Mouse (Mus musculus) C2C12 (cell line): ENCODE data around the gene Adra2c. TPM values are rescaled to one million over a fixed set of nuclear protein-coding genes. Genes with fewer than 3 reads are reported as not detected.

Source experiments
- H3K27me3 ChIP-seq: one replicate; pipeline ENCODE4 v1.6.1; 2011; ENCODE audit not compliant: control insufficient read depth, insufficient read depth, insufficient read length
- H3K36me3 ChIP-seq: one replicate; pipeline ENCODE4 v1.6.1; 2011; ENCODE audit not compliant: control insufficient read depth, insufficient read depth
- H3K4me3 ChIP-seq: one replicate; pipeline ENCODE4 v1.5.1; 2011; ENCODE audit warnings: mild to moderate bottlenecking, control low read depth; ENCODE audit not compliant: poor library complexity, insufficient read depth, severe bottlenecking
- H3K79me2 ChIP-seq: one replicate; pipeline ENCODE4 v1.6.1; 2011; ENCODE audit not compliant: control insufficient read depth, insufficient read depth
- H3K79me3 ChIP-seq: one replicate; pipeline ENCODE4 v1.6.1; 2011; ENCODE audit warnings: low read depth, control low read depth
- H3ac ChIP-seq: one replicate; pipeline ENCODE3; 2011; ENCODE audit warnings: low read depth; ENCODE audit not compliant: control insufficient read depth, insufficient read length
- CEBPB ChIP-seq: IDR thresholded peaks from one replicate; pipeline ENCODE4 v1.6.1; 2011; ENCODE audit warnings: low read depth, mild to moderate bottlenecking, control low read depth, moderate library complexity
- CTCF ChIP-seq: IDR thresholded peaks from one replicate; pipeline ENCODE4 v1.5.1; 2011; ENCODE audit not compliant: control insufficient read depth, insufficient read depth, insufficient read length
- FOSL1 ChIP-seq: IDR thresholded peaks from one replicate; pipeline ENCODE4 v1.8.0; 2011; ENCODE audit warnings: mild to moderate bottlenecking, low read length; ENCODE audit not compliant: poor library complexity, insufficient read depth, severe bottlenecking
- MAX ChIP-seq: IDR thresholded peaks from one replicate; pipeline ENCODE4 v1.6.1; 2011; ENCODE audit warnings: mild to moderate bottlenecking, control low read depth
- MYOD1 ChIP-seq: IDR thresholded peaks from one replicate; pipeline ENCODE4 v1.6.1; 2011; ENCODE audit warnings: low read depth; ENCODE audit not compliant: control insufficient read depth, insufficient read length
- MYOG ChIP-seq: IDR thresholded peaks from one replicate; pipeline ENCODE4 v1.6.1; 2011; ENCODE audit not compliant: control insufficient read depth, insufficient read length; ENCODE audit errors: extremely low read depth
- USF1 ChIP-seq: IDR thresholded peaks from one replicate; pipeline ENCODE4 v1.6.1; 2011; ENCODE audit warnings: low read depth, mild to moderate bottlenecking, control low read depth, moderate library complexity
- polyA plus RNA-seq: library from polyadenylated mRNA; unstranded; fragments of >200 nt; fragmentation: generic; extraction: Trizol; gene quantifications from one replicate; pipeline ENCODE4 v1.2.1, GENCODE M21; 2012; ENCODE audit warnings: missing spikeins

Adra2c gene
- polyA plus RNA-seq, 1 experiment, result not detected

- no peak overlapping the region for H3ac ChIP-seq
- peaks cover 58% of the 10 kb centered on the region for H3K27me3 ChIP-seq
- TF ChIP-seq MAX, result no peak
- no peak for TF ChIP-seq USF1
- no peak for TF ChIP-seq MYOG
- TF ChIP-seq FOSL1, result no peak
- no peak for TF ChIP-seq CTCF
- TF ChIP-seq CEBPB, result no peak
- no peak for TF ChIP-seq MYOD1
- H3K79me2 ChIP-seq, result no peaks in the 10 kb centered on the region
- no peak overlapping the region for H3K4me3 ChIP-seq
- H3K36me3 ChIP-seq, result no peaks in the 10 kb centered on the region
- H3K79me3 ChIP-seq, result no peaks in the 10 kb centered on the region
These were observed 35.2 kb downstream of the Adra2c start for GRCm38 (mm10) chr5:35313231-35313821.

DNA sequence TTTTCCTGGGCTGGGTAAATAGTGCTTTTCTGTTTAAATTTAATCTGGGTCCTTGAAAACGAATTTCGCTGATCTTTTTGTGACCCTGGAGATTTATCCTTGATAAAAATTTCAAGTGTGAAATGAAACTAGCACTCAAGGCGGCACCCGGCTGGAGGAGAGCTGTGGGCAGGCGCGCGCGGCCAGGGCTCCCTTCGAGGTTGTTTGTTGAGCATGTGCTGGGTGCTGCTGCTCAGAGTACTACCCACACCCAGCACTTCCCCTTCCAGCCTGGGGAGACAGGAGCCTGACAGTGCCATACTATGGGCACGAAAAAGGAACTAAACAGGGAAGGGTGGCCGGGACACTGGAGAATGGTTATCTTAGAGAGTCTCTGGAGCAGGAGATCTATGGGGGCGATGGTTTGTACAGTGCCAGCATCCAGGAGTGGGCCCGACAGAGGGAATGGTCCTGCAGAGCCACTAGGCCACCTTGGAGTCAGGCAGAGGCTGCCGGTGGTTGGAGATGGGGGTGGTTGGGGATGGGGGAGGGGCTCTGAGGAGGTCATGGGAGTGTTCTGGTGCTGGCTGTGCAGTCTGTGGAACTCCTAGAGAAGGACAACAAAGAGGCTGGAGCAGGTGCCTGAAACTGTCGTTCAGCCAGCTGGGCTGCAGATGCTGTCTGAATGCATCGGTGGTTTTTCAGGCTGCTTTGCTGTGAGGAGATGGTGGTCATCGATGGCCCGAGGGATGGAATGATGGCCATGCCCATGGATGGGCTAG lies 35.9 kb downstream of the Adra2c start:
- no peaks in the 10 kb centered on the region for H3K79me2 ChIP-seq
- no peak overlapping the region for H3ac ChIP-seq
- H3K4me3 ChIP-seq, result no peak overlapping the region
- no peak for TF ChIP-seq CTCF
- TF ChIP-seq MYOG, result no peak
- TF ChIP-seq USF1, result no peak
- TF ChIP-seq CEBPB, result no peak
- TF ChIP-seq FOSL1, result no peak
- no peak for TF ChIP-seq MAX
- no peak for TF ChIP-seq MYOD1
- H3K79me3 ChIP-seq, result no peaks in the 10 kb centered on the region
- H3K27me3 ChIP-seq, result peaks cover 60% of the 10 kb centered on the region
- no peaks in the 10 kb centered on the region for H3K36me3 ChIP-seq

- no peak overlapping the region for H3K4me3 ChIP-seq
- H3K79me3 ChIP-seq, result no peaks in the 10 kb centered on the region
- no peaks in the 10 kb centered on the region for H3K36me3 ChIP-seq
- no peak overlapping the region for H3ac ChIP-seq
- H3K27me3 ChIP-seq, result peaks cover 60% of the 10 kb centered on the region
- no peaks in the 10 kb centered on the region for H3K79me2 ChIP-seq
- TF ChIP-seq USF1, result no peak
- TF ChIP-seq MAX, result no peak
- TF ChIP-seq MYOD1, result no peak
- TF ChIP-seq FOSL1, result no peak
- no peak for TF ChIP-seq MYOG
These were observed 36.5 kb downstream of the Adra2c start for GRCm38 (mm10) chr5:35314629-35315028.

- no peak overlapping the region for H3K4me3 ChIP-seq
- no peak overlapping the region for H3ac ChIP-seq
- TF ChIP-seq MAX, result no peak
- no peak for TF ChIP-seq MYOG
- TF ChIP-seq CTCF, result no peak
- no peak for TF ChIP-seq FOSL1
- no peak for TF ChIP-seq CEBPB
- no peak for TF ChIP-seq MYOD1
- TF ChIP-seq USF1, result no peak
- no peaks in the 10 kb centered on the region for H3K36me3 ChIP-seq
- no peaks in the 10 kb centered on the region for H3K79me3 ChIP-seq
- peaks cover 57% of the 10 kb centered on the region for H3K27me3 ChIP-seq
- no peaks in the 10 kb centered on the region for H3K79me2 ChIP-seq
These were observed 37.1 kb downstream of the Adra2c start for GRCm38 (mm10) chr5:35315204-35315603.

DNA sequence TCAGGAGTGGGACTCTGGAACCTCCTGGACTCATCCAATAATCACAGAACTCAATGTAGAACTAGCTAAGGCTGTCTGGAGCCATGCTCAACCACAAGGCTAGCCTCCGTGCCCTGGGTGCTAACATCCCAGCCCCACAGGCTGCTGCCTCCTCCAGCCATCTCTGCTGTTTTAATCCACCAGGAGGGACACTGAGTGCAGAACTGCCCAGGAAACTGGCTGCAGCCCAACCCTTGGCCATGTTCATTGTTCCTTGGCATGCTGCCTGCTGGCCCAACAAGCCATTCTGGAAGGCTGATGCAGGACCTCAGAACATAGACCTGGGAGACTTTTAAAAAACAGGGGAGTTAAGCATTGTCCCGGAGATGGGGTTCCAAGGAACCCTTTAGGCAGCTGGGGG lies 42.5 kb downstream of the Adra2c start:
- no peak for TF ChIP-seq CTCF
- TF ChIP-seq USF1, result no peak
- TF ChIP-seq FOSL1, result no peak
- no peak for TF ChIP-seq MAX
- Histone ChIP-seq H3K79me2 (no peaks in the 10 kb centered on the region), H3K27me3 (peaks cover 51% of the 10 kb centered on the region), H3K79me3 (no peaks in the 10 kb centered on the region), H3K4me3 (no peak overlapping the region), H3K36me3 (no peaks in the 10 kb centered on the region), H3ac (no peak overlapping the region)
